In the genomic region with DNA sequence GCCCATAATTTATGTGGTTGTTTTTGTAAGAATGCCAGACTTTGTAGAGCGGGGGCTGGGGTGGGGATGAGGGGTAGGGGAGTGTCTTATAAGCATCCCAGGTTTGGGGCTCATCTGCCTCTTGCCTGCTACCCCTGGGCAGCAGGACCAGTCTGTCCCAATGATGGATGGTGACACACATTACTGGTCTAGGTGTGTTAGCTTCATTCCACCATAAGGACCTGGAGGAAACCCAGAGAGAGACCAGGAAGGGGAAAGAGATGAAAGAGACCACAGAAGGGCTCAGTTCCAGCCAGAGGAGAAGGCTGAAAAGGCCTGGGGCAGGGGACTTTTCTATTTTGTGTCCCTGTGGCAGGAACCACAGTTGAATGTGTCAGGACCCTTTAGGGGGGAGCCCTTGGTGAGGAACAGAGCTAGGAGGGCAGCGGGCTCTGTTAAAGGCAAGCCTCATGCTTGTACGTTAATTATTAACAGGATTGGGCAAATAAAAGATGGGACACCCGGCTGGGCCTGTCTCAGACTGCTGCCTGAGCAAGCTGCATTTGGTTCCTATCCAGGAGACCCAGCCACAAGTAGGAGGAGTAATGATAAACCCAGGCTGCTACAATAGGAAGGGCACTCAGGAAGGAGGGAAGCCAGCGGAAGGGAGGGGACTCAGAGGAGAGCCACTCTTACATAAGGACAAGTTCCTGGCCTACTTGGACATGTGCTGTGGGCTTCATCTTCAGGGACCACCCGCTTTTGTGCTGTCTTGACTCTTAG, we compare ENCODE assay signal across 9 mouse cellular contexts. TPM values are rescaled to one million over a fixed set of nuclear protein-coding genes. Genes with fewer than 3 reads are reported as not detected.
DNase-seq lines count a peak whose midpoint lies in the region; ATAC-seq lines count a peak whose summit lies in the region.
"Had no signal": no experiment of that assay in that cellular context is flagged by ENCODE, and none has a peak within 500 bp of the region (broad histone marks: within the 10 kb centered on the region; RNA-seq: fewer than 3 reads in every experiment).

No protein-coding gene starts in this region.

- H3K4me2 ChIP-seq in liver, embryonic 13.5 days, result no peak overlapping the region

- intact Hi-C loops in gastrocnemius, postnatal 36 days (cut with DNase I), result loop anchor here (5.0 kb wide), 1 partner anchor 179 kb away; no protein-coding TSS in a partner anchor

- DNase-seq in urinary bladder, postnatal 36 days (ENCODE audit: low spot score in 2 of 2), result peak; percentile 54 to 66
- no peak for DNase-seq in urinary bladder, adult 2 months (ENCODE audit: low spot score)
- peak; percentile 93 for DNase-seq in kidney, adult 11 months
- DNase-seq in liver, embryonic 13.5 days, result no peak
- DNase-seq in gastrocnemius, postnatal 36 days, result no peak
- no peak for DNase-seq in thymus, postnatal 36 days
- no peak for DNase-seq in spleen, postnatal 14 days (ENCODE audit: low spot score in 2 of 2)

- H3K9ac ChIP-seq in liver, embryonic 13.5 days, result no peak overlapping the region

- H3K4me3 ChIP-seq in liver, embryonic 13.5 days (replicated peaks), result no peak overlapping the region
- H3K4me3 ChIP-seq: megakaryocyte, embryonic 14.5 days had no signal

- WGBS in liver, embryonic 13.5 days (ENCODE audit: insufficient replicate concordance), result 42% methylated on average over 6 of the region's 6 CpGs

- peaks cover 9% of the 10 kb centered on the region for H3K27me3 ChIP-seq in liver, embryonic 13.5 days

- 0 out of 2 replicates have a peak overlapping the region, but pooled peaks have one; percentile 23 for H3K27ac ChIP-seq in liver, embryonic 13.5 days

- H3K9me3 ChIP-seq in liver, embryonic 13.5 days (replicated peaks), result no peaks in the 10 kb centered on the region

- ATAC-seq in liver, embryonic 13.5 days (ENCODE audit: low read depth), result peak; percentile 70; the same call in 1 of the 2 replicates
- ATAC-seq in CD4-positive, CD25-positive, alpha-beta regulatory T cell, adult 4 months, result no peak

- H3K36me3 ChIP-seq in liver, embryonic 13.5 days, result no peaks in the 10 kb centered on the region

- peaks cover 12% of the 10 kb centered on the region for H3K4me1 ChIP-seq in liver, embryonic 13.5 days (replicated peaks)

RNA-seq across cellular contexts. Expression of a gene that starts 23.8 kb away (rescaled TPM):
- 5.8 and 6.3 TPM in 2 replicates for polyA plus RNA-seq in urinary bladder, adult 2 months (2012; rRNA removed)
- polyA plus RNA-seq in liver, embryonic 13.5 days (2015; fragmentation: Nextera tagmentation; extraction: Ambion mirVana), result 0.13 and 0.14 TPM in 2 replicates
- 1 to 10 TPM; 2.0 to 5.4 TPM for polyA plus RNA-seq in CD4-positive, CD25-positive, alpha-beta regulatory T cell, adult 4 months (2017; shearing (Covaris generic))
- 1 to 10 TPM; 2.5 to 3.4 TPM for total RNA-seq in gastrocnemius, postnatal 36 days (2021)

Comparison
In these comparisons a context has a peak if more than half of its experiments do, and no peak if none do; other contexts are left out.
1. DNase-seq: peak in urinary bladder, postnatal 36 days (2 of 2) and kidney, adult 11 months (single experiment); none in urinary bladder, adult 2 months (single experiment), liver, embryonic 13.5 days (single experiment), gastrocnemius, postnatal 36 days (0 of 2), thymus, postnatal 36 days (0 of 2) and spleen, postnatal 14 days (0 of 2).